Mouse (Mus musculus) liver, postnatal 0 days (tissue): Measurements from ENCODE around the gene Ddx39b.

Experiments
- CTCF ChIP-seq: sonication (generic); IDR thresholded peaks from 2 replicates; pipeline ENCODE4 v1.5.1; 2016; ENCODE audit warnings: antibody characterized with exemption, low read depth
- EP300 ChIP-seq: IDR thresholded peaks from 2 replicates; pipeline ENCODE4 v1.6.1; 2016; ENCODE audit warnings: antibody characterized with exemption, low read depth, mild to moderate bottlenecking

DNA sequence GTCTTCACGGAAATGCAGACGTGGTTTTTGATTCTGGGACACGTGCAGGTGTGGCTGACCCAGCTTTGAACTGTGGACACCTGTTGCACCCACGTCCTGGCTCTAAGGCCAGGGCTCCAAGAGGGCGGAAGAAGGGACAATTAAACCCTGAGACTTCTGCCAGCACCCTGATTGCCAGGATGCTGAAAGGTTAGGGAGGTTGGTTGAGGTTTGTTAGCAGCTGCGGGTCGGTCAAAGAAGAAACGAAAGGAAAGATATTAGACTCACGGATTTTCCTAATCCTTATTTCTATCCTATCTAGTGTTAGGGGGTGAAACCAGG, 45.3 kb upstream of the Ddx39b start:
- TF ChIP-seq CTCF (no peak), EP300 (no peak)
